Mouse (Mus musculus) testis, adult 2 months (tissue): ENCODE measurements at regions not wholly inside any gene's neighbourhood (a gene's known extent, or its start where the extent isn't known, plus 50 kb on each side); places are given as distances from the start of the nearest gene placed in this dataset.

Source experiments
- H3K27ac ChIP-seq: fragments of 200-500 bp; 2 replicates; pipeline ENCODE4 v1.5.1; 2012; ENCODE audit warnings: low read depth, low read length; ENCODE audit not compliant: control insufficient read depth, insufficient read depth
- H3K27me3 ChIP-seq: fragments of 200-500 bp; 2 replicates; pipeline ENCODE4 v1.6.1; 2012; ENCODE audit warnings: mild to moderate bottlenecking, low read length, moderate library complexity; ENCODE audit not compliant: control insufficient read depth, insufficient read depth
- H3K36me3 ChIP-seq: fragments of 200-500 bp; 2 replicates; pipeline ENCODE4 v1.6.1; 2012; ENCODE audit warnings: mild to moderate bottlenecking, low read length; ENCODE audit not compliant: control insufficient read depth, insufficient read depth
- H3K4me1 ChIP-seq: fragments of 200-500 bp; 2 replicates; pipeline ENCODE4 v1.6.1; 2012; ENCODE audit warnings: low read length; ENCODE audit not compliant: control insufficient read depth, insufficient read depth
- H3K4me3 ChIP-seq: fragments of 200-500 bp; 2 replicates; pipeline ENCODE4 v1.5.1; 2012; ENCODE audit warnings: low read depth, mild to moderate bottlenecking, low read length, moderate library complexity, mixed read lengths; ENCODE audit not compliant: control insufficient read depth
- CTCF ChIP-seq: fragments of 200-500 bp; IDR thresholded peaks from 2 replicates; pipeline ENCODE4 v1.5.1; 2012; ENCODE audit warnings: low read depth, mild to moderate bottlenecking, inconsistent platforms, low read length, moderate library complexity; ENCODE audit not compliant: control insufficient read depth, insufficient read depth, insufficient replicate concordance
- POLR2A ChIP-seq: fragments of 200-500 bp; IDR thresholded peaks from 2 replicates; pipeline ENCODE4 v1.6.1; 2012; ENCODE audit warnings: low read depth, mild to moderate bottlenecking, inconsistent platforms, low read length, moderate library complexity; ENCODE audit not compliant: control insufficient read depth

DNA sequence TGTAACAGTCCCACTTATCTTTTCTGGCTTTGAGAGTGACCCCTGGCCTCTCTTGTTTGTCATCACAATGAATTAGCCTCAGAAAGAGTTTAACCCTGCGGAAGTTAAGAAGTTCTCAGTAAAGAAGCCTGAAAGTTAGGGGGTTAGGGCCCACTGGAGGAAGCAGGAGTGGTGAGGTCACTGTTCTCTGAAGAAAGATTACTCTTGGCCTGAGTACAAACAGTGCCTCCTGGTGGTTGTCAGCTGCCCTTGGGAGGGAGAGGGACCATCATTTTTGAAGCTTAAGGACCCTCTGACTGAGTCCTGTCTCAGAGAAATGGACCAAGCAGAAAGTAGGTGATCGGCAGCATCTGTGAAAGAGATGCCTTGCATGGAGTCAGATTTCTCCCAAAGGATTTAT, 318.3 kb upstream of the Id2 start:
- TF ChIP-seq CTCF (no peak), POLR2A (no peak)
- Histone ChIP-seq H3K4me3 (no peak overlapping the region), H3K27ac (no peak overlapping the region)

DNA sequence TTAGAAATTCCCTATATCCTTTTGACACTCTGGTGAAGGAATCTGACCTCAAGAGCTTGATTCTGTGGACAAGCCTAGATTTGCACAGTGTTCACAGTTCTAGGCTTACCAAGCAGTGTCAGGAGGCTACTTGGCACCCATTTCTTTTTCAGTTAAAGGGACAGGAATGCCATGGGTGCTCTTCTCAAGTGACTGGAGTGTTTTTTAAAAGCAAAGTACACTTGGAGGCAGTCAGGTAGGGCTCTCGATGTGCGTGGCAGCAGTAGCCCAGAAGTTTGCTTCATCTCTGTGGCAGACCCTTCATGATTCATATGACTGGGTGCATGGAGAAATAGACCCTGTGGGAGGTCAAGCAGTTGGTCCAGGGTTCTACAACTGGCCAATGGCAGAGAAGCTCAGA, 310.4 kb upstream of the Id2 start:
- Histone ChIP-seq H3K27me3 (no peaks in the 10 kb centered on the region), H3K36me3 (no peaks in the 10 kb centered on the region), H3K4me1 (no peaks in the 10 kb centered on the region), H3K4me3 (no peak overlapping the region), H3K27ac (no peak overlapping the region)
- no peak for TF ChIP-seq CTCF
- no peak for TF ChIP-seq POLR2A

More for the DNA sequence above, 318.3 kb upstream of the Id2 start:
- Histone ChIP-seq H3K4me1 (no peaks in the 10 kb centered on the region), H3K36me3 (no peaks in the 10 kb centered on the region), H3K27me3 (no peaks in the 10 kb centered on the region)

DNA sequence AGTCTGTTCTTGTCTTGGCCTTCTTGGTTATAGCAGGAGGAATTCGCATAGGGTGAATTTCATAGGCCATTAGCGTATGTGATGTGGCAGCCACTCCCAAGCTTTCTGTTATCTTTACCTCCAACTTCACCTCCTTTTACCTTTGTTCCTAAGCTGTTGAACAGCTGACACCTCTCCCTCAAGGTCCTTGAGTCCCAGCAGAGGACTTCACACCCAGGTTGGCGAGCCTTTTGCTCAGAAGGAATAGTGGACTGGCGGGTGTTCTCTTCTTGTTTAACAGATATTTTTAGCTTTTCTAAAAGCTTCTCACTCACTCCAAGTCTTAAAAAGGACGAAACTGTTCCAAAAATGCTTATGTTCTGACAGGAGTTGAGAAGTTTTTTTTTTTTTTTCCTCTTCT, 303.4 kb upstream of the Id2 start:
- no peak overlapping the region for H3K27ac ChIP-seq
- H3K4me1 ChIP-seq: no peaks in the 10 kb centered on the region
- H3K36me3 ChIP-seq: no peaks in the 10 kb centered on the region
- no peaks in the 10 kb centered on the region for H3K27me3 ChIP-seq
- no peak for TF ChIP-seq CTCF
- TF ChIP-seq POLR2A: no peak
- H3K4me3 ChIP-seq: no peak overlapping the region

DNA sequence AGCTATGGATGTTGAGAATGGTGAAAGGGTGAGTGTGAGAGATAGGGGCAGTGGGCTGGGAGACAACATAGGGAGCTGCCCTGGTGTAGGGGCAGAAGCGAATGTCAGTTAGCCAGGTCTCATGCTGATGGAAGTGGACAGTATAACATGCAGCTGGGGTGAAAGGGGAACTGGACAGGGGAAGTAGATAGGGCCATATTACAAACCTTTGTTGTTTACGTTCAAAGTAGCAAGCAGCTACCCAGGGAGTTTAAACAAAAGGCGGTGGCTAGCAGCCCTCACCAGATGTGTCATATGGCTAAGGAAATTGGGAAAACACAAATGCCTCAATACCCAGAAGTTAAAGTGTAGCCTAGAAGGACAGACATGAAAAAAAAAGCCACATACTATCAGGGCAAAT, 301.8 kb upstream of the Id2 start:
- Histone ChIP-seq H3K4me1 (no peaks in the 10 kb centered on the region), H3K4me3 (no peak overlapping the region), H3K36me3 (no peaks in the 10 kb centered on the region), H3K27ac (no peak overlapping the region), H3K27me3 (no peaks in the 10 kb centered on the region)
- TF ChIP-seq CTCF: no peak
- TF ChIP-seq POLR2A: no peak

GRCm38 (mm10) chr12:25394326-25394725, 297.4 kb upstream of the Id2 start:
- Histone ChIP-seq H3K27ac (no peak overlapping the region), H3K27me3 (no peaks in the 10 kb centered on the region), H3K4me1 (no peaks in the 10 kb centered on the region), H3K36me3 (no peaks in the 10 kb centered on the region), H3K4me3 (no peak overlapping the region)
- TF ChIP-seq POLR2A (no peak), CTCF (no peak)

DNA sequence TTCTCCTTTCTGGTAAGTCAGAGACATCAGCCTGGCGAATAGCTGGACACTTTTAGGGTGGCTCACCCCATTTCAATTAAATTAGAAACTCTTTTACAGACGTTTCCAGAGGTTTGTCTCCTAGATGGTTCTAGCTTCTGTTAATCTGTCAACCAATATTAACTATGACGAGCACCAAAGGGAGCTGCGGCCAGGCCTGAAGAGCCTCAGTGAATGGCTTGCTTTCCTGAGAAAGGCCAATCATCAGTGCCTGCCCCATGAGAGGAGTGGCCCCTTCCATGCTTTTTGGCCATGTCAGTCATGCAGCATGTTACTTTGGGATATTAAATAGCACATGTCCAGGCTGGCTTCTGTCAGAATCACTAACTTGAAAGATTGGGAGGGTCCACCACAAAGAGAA, 296.6 kb upstream of the Id2 start:
- Histone ChIP-seq H3K36me3 (no peaks in the 10 kb centered on the region), H3K4me3 (no peak overlapping the region), H3K27ac (no peak overlapping the region), H3K27me3 (no peaks in the 10 kb centered on the region), H3K4me1 (no peaks in the 10 kb centered on the region)
- TF ChIP-seq POLR2A (no peak), CTCF (no peak)

DNA sequence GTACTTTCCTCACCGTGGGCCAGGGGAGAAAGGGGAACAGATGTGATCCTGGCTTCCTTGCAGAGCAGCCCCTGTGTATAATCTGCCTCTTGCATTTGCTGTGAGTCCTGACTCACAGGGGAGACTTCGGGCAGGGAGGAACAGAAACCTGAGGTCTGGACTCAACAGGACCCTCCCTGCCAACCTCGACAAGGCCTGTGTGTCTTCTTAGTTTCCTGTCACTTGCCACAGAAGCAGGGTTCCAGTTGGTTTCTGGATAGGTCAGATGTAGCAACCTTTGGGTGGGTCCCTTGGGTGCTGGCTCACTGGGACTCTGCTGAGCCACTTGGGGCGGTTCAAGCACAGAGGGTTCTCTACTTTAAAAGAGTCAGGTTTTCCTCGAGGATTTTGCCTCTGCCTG, 292.3 kb upstream of the Id2 start:
- TF ChIP-seq CTCF (no peak), POLR2A (no peak)
- no peak overlapping the region for H3K27ac ChIP-seq
- no peaks in the 10 kb centered on the region for H3K4me1 ChIP-seq
- no peak overlapping the region for H3K4me3 ChIP-seq
- H3K27me3 ChIP-seq: no peaks in the 10 kb centered on the region
- no peaks in the 10 kb centered on the region for H3K36me3 ChIP-seq

DNA sequence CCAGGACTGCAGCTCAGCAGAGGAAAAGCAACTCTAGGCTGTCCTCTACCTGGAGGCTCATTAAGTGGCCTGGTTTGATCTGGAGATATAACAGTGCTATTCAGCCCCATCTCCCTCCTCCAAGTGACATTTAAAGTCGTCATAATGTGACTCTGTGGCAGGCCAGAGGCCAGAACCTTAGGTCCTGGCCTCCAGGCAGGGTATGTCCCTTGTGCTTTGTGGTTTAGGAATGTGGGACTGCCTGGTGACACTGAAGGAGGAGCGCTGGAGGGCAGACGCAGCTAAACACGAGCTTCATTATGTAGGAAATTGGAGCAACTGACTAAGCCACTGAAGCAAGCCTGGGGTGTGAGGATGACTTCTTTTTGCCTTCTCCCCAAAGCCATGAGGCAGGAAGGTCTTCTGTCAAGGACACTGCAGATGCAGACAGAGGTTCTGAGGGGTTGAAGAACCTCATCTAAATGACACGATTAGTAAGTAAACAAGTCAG, 290.9 kb upstream of the Id2 start:
- Histone ChIP-seq H3K4me3 (no peak overlapping the region), H3K27me3 (no peaks in the 10 kb centered on the region), H3K36me3 (no peaks in the 10 kb centered on the region), H3K4me1 (no peaks in the 10 kb centered on the region), H3K27ac (no peak overlapping the region)
- TF ChIP-seq POLR2A: no peak
- TF ChIP-seq CTCF: no peak
